Mouse (Mus musculus) lung, postnatal 14 days (tissue): ENCODE measurements around the gene Wdr74.
"Not testable (repeated sequence)": the region's sequence is repeated elsewhere in the genome, so short reads cannot be mapped to it uniquely, and the experiment has no call there.

ENCODE experiments used
- DNase-seq: peaks from one replicate; pipeline ENCODE4 v3.0.0; 2021

The Wdr74 gene

GRCm38 (mm10) chr19:8716767-8717475 is 18.7 kb upstream of the Wdr74 start:
- DNase-seq: no peak

DNA sequence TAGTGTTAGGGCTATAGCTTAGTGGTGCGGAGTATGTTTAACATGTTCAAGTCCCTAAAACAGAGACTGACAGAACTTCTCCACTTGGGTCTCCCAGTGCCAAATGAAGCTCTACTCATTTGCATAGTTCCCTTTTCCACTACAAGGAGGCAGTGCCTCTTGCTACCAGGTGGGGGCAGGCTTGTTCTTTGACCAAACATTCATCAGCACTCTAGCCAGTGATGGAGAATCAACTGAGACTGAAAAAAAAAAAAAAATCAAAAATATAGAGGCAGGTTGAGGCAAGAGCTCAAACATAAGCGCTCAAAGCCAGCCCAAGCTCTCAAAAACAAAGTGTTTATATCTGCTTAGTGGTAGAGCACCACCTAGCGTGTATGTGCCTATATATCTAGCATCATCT is 17.3 kb upstream of the Wdr74 start:
- DNase-seq: peak; percentile 68

DNA sequence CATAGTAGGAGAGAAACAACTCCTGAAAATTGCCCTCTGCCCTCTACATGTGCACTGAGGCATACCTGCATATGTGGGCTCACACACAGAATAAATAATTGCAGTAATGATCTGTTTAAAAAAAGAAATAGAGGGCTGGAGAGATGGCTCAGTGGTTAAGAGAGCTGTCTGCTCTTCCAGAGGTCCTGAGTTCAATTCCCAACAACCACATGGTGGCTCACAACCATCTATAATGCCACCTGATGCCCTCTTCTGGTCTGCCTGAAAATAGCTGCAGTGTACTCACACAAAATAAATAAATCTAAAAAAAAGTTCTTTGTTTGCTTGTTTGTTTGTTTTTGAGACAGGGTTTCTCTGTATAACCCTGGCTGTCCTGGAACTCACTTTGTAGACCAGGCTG is 16.6 kb upstream of the Wdr74 start:
- not testable (repeated sequence) for DNase-seq

DNA sequence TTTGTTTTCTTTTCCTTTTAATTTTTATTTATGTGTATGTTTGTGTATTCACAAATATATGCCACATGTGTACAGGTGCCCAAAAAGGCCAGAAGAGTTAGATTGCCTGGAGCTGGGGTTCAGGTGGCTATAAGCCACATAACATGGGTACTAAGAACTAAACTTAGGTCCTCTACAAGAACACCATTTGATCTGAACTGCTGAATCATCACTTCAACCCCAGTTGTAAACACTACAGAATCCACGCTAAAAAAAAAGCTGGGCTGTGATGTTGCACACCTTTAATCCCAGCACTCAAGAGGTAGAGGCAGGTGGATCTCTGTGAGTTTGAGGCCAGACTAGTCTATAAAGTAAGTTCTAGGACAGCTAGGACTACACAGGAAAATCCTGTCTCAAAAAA is 14.2 kb upstream of the Wdr74 start:
- no peak for DNase-seq

GRCm38 (mm10) chr19:8722021-8722420 is 13.6 kb upstream of the Wdr74 start:
- no peak for DNase-seq

- no peak for DNase-seq
These were observed 13.1 kb upstream of the Wdr74 start for GRCm38 (mm10) chr19:8722559-8722906.

- DNase-seq: peak; percentile 94
These were observed 12.6 kb upstream of the Wdr74 start, which contains the start of gene Slc3a2 for GRCm38 (mm10) chr19:8722907-8723573. Gene Slc3a2, minus strand, starts transcription at chr19:8723369.

DNA sequence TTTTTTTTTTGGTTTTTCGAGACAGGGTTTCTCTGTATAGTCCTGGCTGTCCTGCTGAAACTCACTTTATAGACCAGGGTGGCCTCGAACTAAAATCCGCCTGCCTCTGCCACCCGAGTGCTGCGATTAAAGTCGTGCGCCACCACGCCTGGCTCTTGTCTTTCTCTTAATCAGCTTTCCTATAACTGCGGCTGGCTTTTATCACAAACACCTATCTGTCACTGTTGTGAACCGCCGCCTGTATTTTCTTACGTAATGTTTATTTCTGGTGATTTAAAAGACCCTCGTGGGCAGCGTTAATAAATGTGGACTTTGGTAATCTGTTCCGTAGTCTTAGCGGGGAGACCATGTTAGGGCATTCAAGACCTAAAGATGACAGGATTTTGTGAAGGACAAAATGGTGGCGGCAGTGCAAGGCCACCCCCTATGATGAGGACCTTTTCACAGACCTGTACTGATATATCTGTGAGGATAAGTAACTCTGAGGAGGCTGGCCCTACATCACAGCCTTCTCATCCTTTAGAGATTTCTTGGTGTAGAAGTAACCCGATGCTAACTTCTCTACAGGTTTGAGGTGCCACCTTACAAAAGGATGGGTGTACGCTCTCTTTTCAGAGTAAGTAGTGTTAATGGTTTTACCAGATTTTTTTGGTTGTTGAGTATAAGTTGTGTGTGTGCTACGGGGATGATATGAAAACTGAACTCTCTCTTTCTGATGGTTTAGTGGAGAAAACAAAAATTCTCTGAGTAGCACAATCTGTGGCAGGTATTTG is 11.9 kb upstream of the Wdr74 start:
- DNase-seq: no peak

DNA sequence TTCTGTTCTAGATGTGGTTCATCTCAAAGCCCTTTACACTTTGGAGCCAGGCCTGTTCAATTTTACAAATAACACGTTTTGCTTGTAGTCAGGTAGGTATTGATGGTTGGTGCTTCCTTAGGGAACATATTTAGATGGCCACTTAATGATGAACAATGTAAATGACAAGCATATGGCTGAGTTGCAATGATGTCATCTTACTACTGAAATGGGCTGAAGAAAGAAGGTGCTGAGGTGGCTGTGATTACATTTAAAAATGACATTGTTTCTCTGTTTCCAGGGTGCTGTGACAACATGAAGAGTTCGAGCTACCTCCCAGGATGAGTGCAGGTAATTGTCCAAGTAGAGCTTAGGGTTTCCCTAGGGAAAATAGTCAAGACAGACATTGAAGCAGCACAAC is 11.2 kb upstream of the Wdr74 start:
- no peak for DNase-seq

DNA sequence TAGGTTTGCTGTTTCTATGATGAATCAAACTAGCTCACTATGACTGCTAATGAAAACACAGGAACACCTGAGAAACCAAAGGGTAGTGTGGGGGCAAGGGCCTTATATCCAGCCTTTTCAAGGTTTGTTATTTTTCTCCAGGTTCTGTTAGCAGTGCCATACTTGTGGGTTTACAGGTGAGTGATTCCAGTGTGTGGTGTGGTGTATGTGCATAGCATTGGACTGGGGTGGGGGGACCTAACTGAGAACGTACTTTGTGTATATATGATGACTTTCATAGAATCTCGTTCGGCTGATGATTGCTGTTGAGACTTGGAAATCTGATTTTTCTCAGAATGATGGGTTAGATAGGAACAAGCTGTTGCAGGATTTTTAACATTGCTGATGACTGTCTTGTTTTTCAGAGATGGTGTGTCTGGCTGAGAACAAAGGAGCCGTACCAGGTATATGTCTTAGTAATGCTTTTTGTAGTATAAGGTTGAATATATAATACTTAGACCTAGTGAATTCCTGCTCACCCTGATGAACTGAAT is 10.5 kb upstream of the Wdr74 start:
- no peak for DNase-seq

- DNase-seq: no peak
These were observed 8.8 kb upstream of the Wdr74 start for GRCm38 (mm10) chr19:8726609-8727390.

GRCm38 (mm10) chr19:8727495-8728114 is 8.0 kb upstream of the Wdr74 start:
- DNase-seq: no peak

GRCm38 (mm10) chr19:8728335-8729099 is 7.1 kb upstream of the Wdr74 start:
- DNase-seq: not testable (repeated sequence)

DNA sequence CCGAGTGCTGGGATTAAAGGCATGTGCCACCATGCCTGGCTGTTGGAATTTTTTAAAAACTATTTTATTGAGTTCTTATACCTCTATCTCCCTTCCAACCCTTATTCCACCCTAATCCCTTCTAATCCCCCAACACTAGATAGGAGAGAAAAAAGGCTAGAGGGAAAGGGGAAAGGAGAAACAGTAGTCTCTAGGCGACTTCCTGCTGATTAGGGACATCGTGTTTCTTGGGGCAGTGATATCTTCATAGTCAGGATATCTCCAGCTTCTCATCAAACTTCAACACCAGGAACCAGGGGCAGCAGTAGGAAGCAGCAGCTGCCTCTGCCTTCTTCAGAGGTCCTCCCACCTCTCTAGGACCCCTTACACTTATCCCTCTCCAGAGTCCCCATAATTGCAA is 1.3 kb upstream of the Wdr74 start:
- no peak for DNase-seq

- DNase-seq: no peak
These were observed 487 bp downstream of the Wdr74 start for GRCm38 (mm10) chr19:8736160-8736467.

- DNase-seq: no peak
These were observed 3.3 kb downstream of the Wdr74 start for GRCm38 (mm10) chr19:8738911-8739310.

DNA sequence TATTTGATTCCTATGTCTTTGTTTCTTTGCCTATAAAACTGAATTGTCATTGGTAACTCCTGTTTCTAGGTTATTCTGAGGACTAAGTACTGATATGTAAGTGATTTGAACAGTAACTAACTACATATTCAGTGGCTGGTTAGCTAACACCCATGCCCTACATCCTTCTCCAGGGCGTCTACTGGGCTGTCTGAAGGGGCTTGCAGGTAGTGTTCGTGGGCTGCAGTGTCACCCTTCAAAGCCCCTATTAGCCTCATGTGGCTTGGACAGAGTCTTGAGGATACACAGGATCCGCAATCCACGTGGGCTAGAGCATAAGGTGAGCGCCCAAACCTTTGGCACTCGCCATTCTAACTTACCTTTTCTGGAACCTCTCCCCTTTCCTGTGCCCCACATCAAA is 4.0 kb downstream of the Wdr74 start:
- no peak for DNase-seq

- DNase-seq: no peak
These were observed 5.0 kb downstream of the Wdr74 start, which contains the start of gene 1700092M07Rik for GRCm38 (mm10) chr19:8740603-8741002. Gene 1700092M07Rik, plus strand, starts transcription at chr19:8740718.

GRCm38 (mm10) chr19:8741243-8741869 is 5.7 kb downstream of the Wdr74 start, which contains the start of gene Stx5a:
Gene Stx5a, plus strand, starts transcription at chr19:8741413.
- DNase-seq: peak; percentile 94

DNA sequence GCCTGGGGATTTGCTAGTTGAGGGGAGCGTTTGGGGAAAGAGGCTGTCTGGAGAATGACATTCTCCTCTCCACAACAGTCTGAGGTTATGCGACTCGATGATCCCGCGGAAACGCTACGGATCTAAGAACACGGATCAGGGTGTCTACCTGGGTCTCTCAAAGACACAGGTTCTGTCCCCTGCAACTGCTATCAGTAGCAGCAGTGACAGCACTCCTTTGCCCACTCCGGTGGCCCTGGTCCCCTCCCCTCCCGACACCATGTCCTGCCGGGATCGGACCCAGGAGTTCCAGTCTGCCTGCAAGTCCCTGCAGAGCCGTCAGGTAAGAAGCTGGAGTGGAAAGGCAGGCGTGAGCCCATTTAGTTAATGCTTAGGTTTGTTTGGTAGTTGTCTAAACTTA is 6.5 kb downstream of the Wdr74 start:
- no peak for DNase-seq

DNA sequence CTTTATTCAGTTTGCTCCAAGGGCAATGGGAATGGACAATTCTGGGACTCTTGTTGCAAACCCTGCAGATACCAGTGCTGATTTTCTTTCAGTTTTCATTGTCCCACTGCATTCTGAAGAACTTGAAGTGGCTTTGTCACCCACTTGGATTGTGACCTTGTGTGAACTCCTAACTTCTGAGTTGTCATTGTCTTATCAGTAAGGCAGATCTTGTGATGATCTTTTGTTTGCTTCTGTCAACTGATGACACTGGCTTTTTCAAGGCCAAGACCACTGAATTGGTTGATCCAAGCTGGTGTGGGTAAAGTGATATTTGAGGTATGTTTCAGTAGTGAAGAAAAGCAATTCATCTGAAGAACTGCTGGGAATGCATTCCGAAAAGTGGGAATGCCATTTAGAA is 9.8 kb downstream of the Wdr74 start:
- DNase-seq: no peak
